Mouse (Mus musculus) cerebellum, adult 11-12 months (tissue): ENCODE results near the gene Tmem150c.

Source experiments
- DNase-seq: peaks from one replicate; pipeline ENCODE4 v3.0.0; 2022

Tmem150c gene

GRCm38 (mm10) chr5:100159638-100159973 is at the start of gene Tmem150c:
Gene Tmem150c (minus strand): TSS chr5:100159808.
- no peak for DNase-seq

- no peak for DNase-seq
Observed at GRCm38 (mm10) chr5:100209093-100209492, 49.5 kb upstream of the Tmem150c start.

- DNase-seq, result no peak
Observed at GRCm38 (mm10) chr5:100206675-100207074, 47.1 kb upstream of the Tmem150c start.

DNA sequence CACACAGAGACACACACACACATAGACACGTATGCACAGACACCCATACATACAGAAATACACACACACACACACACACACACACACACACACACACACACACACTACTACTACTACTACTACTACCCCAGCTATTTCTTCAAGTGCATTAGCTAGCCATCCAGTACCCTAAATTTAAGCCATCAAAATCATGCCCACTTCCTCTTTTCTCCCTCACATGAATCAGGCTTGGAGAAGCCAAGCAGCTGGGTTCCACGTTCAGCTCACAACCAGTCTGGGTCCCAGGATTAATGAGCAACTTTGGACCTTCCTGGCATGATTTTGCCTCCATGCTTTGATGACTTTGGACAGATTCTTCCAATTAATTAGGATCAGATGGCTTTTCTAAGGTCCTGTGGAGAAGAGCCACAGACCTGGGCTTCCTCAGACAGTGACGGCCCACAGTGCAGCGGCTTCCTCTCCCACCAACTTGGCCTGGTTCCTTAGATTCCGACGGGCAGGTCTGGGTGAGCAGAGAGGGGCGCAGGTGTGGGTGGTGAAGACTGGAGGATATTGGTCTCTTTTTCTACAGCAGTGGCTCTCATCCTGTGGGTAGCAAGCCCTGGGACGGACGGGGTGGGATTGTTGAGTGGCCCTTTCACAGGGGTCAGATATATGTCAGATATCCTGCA is 46.0 kb upstream of the Tmem150c start:
- no peak for DNase-seq

- no peak for DNase-seq
Observed at GRCm38 (mm10) chr5:100200805-100201204, 41.2 kb upstream of the Tmem150c start.

DNA sequence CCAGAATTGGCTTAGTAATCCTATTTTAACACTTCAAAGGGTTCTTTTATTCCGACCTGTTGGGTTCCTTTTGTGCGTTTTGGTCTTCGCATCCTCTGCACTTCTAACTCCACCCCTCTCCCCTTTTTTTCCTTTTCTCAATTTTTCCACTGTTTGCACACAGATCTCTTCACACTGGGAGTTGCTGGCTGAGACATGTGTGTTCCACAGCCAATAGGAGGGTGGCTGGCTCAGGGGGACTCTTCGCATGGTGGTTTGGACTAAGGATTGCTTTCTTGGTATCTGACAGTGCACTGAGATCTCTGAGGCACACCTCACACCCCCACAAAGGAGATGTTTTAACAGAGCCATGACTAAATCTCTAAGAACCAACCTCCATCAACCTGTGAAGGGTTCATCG is 40.7 kb upstream of the Tmem150c start:
- DNase-seq, result no peak

- DNase-seq, result no peak
Observed at GRCm38 (mm10) chr5:100199092-100199853, 39.7 kb upstream of the Tmem150c start.

GRCm38 (mm10) chr5:100197476-100197875 is 37.9 kb upstream of the Tmem150c start:
- no peak for DNase-seq

DNA sequence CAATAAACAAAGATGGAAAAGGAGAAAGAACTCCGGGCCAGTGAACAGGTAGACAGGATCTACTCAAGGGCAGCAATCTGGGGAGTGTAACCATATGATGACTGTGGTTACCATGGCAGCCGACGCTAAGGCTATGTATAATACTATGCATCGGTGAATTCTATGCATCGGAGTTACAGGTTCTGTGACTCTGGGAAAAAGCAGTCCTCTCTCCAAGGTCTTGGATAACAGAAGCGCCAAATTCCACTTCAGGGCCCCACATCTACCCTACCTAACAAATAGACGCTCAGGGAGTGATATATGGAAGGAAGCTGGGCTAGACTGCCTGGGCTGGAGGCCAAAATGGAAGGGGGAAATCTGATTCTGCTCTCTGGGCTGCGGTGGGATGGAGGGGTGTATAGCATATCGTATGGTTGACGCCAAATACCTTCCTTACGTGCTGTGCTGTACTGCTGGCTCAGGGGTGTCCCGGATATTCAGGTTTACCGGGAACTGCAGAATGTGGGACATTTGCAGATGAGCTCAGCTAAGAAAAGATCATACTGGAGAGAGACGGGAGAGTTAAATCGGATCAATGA is 37.3 kb upstream of the Tmem150c start:
- DNase-seq, result no peak

GRCm38 (mm10) chr5:100196397-100196796 is 36.8 kb upstream of the Tmem150c start:
- no peak for DNase-seq

DNA sequence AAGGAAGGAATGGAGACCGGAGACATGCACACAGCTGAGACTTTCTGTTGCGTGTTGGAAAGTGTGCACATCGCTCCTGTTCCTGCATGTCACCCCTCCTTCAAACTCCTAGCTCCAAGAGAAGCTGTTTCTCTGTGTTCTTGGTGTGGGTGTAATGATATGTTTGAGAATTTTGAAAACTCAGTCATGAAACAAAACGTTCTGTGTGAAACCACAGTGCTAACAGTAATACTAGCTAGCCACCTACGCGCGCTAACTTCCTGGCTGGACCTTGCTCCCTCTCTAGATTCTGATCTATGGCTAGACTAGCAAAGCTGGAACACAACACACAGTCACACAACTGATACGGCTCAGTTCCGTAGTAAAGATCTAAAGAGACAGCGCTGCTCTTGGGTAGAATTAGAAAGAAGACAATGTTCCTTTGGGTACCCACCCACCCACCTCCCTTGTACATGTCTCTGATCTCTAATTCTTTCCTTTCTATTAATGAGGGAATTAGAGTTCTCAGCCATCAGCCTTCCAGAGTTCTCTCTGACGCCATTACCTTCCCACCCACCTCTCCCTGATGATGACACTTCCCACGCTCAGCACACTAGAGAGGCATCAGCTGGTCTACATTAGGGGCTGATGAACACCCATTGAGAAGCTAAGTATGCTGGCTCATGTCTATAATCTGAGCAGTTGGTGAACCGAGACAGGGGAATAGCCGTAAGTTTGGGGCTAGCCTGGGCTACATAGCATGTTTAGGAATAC is 32.0 kb upstream of the Tmem150c start:
- DNase-seq, result no peak

DNA sequence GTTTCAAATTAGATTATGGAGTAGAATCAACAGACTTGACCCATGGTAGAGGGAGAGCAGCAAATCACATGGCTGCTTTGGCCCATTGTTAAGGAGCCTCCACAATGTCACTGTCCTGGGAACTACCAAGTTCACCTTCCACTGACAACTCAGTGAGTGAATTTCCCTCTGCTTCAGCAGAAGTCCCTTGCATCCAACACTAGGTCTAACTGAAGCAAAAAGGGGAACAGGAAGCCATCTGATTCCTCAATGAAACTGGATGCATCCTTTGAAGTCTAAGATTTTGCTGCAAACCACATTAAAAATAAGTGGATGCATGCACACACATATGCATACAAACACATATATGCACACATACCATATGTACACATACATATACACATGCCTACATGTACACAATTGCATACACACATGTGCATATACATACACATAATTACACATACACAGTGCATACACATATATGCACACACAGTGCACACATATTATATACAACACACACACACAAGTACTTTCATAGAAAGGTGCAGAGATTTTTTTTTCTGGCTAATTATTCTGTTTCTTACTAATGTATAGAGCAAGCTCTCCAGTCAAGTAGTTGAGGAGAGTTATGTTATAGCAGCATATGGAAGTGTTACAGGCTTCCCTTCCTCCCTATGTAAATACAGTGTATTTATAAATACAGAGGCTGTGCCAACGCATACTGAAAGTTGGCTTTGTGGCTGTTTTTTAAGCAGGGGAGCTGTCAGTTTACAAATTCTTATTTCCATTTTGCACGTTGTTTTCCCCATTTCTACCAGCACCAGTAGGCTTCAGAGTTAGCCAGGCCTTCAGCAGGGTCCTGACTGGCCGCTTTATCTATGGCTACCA is 27.7 kb upstream of the Tmem150c start:
- no peak for DNase-seq

DNA sequence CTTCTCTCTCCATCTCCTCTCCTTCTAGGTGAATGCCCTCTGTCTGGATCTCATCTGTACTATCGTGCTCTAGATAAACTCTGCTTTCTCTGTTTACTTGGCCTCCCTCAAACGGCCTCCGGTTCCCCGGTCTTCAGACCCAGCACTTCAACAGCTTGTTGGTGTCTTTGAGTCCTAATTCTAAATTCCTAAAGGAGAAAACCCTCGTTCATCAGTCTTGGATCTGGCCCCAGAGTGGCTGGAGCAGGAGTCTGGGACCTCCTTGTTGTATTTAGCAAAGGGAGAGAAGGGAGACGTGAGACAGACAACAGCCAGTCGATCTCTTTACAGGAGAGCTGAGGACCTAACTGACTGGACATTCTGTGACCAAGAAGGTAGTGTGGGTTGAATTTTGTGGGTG is 27.0 kb upstream of the Tmem150c start:
- DNase-seq, result no peak

- DNase-seq, result no peak
Observed at GRCm38 (mm10) chr5:100185895-100186294, 26.3 kb upstream of the Tmem150c start.

DNA sequence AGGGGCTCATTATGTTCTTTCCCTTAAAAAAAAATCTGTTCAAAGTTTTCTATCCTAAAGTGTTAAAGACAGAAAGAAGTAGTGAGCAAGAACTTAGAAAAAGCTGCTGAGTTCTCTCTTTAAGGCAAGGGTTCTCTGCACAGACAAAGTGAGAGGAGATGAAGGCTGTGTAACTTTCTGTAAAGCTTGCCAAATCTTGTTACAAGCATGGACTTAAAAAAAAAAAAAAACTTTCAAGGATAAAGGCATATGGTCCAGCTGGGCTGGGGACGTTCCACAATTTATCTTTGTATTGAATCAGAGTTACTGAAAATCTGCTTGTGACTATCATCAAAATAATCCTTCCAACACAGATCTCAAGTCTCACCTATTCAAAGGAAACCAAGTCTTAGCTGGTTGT is 21.4 kb upstream of the Tmem150c start:
- no peak for DNase-seq

DNA sequence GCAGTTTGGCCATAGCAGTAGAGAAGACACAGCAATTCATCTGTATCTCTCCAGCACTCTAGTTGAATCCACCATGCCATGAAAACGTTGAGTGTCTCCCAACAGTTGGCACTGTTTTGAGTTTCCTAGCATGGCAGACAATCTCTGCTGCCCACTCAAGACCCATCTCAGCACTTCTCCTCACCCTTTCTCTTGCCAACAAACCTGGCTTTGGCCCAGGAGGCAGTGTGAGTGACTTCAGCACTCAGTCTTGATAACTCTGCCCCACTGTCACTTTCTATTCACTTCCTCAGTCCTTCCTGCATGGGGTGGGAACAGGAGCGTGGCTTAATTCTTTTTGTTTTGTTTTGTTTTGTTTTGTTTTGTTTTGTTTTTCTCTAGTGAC is 19.2 kb upstream of the Tmem150c start:
- no peak for DNase-seq

DNA sequence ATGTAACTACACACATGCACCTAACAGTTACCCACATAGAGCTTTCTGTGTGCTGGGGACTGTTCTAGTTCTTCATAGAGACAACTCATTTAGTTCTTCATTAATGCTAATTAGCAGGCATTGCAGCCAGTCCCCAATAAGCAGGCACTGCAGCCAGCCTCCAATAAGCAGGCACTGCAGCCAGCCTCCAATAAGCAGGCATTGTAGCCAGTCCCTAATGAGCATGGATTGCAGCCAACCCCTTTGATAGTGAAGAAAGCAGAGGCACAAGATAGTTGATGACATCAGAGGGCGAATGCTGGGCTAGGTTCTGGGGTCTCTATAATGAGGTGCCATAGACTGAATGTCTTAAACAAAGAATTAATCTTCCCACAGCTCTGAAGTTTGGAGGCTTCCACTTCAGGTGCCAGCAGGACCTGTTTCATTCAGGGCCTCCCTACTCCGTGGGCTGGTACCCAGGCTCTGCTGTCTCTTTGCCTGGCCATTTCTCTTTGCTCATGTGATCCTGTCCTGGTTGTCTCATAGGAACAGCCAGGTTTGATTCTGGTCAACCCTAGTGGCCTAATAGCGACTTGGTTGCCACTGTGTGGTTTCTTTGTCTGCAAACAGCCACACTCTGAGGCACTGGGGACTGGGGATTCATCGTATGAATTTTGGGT is 18.6 kb upstream of the Tmem150c start:
- DNase-seq, result no peak

GRCm38 (mm10) chr5:100177547-100177946 is 17.9 kb upstream of the Tmem150c start:
- DNase-seq, result no peak

- no peak for DNase-seq
Observed at GRCm38 (mm10) chr5:100176096-100176495, 16.5 kb upstream of the Tmem150c start.

DNA sequence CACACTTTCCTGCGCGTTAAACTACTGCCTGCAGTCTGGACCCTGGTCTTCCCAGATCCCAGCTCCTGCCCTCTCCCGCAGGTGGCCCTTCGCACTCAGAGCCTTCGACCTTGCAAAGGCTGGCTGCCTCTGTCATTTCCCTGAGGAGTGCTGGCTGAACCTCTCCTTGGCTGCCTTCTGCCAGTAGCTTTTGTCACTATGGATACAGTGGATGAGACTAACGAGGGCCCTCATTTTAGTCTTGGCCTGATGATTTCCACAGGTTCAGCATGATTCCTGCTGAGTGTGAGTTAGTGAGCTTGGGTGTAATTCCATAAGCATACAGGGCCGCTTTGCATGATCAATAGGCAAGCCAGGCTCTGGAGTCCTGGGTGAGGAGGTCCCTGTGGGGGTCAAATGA is 16.0 kb upstream of the Tmem150c start:
- DNase-seq, result no peak

GRCm38 (mm10) chr5:100172104-100172503 is 12.5 kb upstream of the Tmem150c start:
- no peak for DNase-seq
